Mouse (Mus musculus): Measurements from ENCODE around the gene Rnf40.

DNA sequence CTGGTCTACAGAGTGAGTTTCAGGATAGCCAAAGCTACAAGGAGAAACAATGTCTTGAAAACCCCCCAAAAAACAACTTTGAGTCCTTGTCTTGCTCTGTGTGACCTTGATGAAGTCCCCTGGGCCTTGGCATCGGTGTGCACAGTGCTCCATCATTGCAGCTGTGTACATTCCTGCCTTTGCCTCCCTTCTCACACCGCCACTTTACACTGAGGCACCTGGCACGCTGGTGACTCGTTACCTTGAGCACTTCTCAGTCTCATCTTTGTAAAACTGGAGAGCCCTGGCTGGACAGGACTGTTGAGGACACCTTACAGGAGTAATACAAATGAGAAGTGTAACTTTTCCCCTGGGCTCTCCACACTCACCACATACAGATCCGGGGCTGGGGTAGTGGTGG, 1.4 kb upstream of the Rnf40 start:
- no peak for TF ChIP-seq POLR2A (IDR thresholded peaks at IDR 0.05; ENCODE audit: extremely low read depth, insufficient read depth, low read length)
- no peak for TF ChIP-seq CTCF (IDR thresholded peaks at IDR 0.05; ENCODE audit: low read depth, low read length)

Measured in liver, adult 2 months (tissue).